Mouse (Mus musculus) CH12.LX (cell line): ENCODE measurements around the gene Plcd1. TPM values are rescaled to one million over a fixed set of nuclear protein-coding genes. Genes with fewer than 3 reads are reported as not detected.

Source experiments
- DNase-seq: peaks from one replicate; pipeline ENCODE4 v3.0.0-alpha.2; 2013; ENCODE audit errors: extremely low read depth
- H3K27ac ChIP-seq: 2 replicates; pipeline ENCODE4 v1.5.1; 2012; ENCODE audit warnings: low read depth, mild to moderate bottlenecking, control low read depth, moderate library complexity; ENCODE audit not compliant: insufficient read depth
- H3K27me3 ChIP-seq: replicated peaks from 2 replicates; pipeline ENCODE3; 2012; ENCODE audit warnings: inconsistent platforms
- H3K36me3 ChIP-seq, 2 experiments: replicated peaks in 1 of 2; 2 replicates each; pipeline versions ENCODE3 to v1.6.1; 2012; ENCODE audit warnings: inconsistent platforms in 1 of 2, low read length in 1 of 2, mild to moderate bottlenecking in 1 of 2, mixed read lengths in 1 of 2, moderate library complexity in 1 of 2; ENCODE audit not compliant: control insufficient read depth in 1 of 2, insufficient read depth in 1 of 2
- H3K4me1 ChIP-seq, 2 experiments: 2 replicates each; pipeline ENCODE4 v1.6.1; 2012; ENCODE audit warnings: inconsistent platforms in 1 of 2, moderate library complexity in 1 of 2; ENCODE audit not compliant: insufficient read depth in 2 of 2, control insufficient read depth in 1 of 2
- H3K4me2 ChIP-seq: 2 replicates; pipeline ENCODE4 v1.6.1; 2012; ENCODE audit warnings: low read depth, mild to moderate bottlenecking, control low read depth; ENCODE audit not compliant: poor library complexity, insufficient read depth, severe bottlenecking
- H3K4me3 ChIP-seq, 3 experiments: fragments of 150-350 bp in 1 of 3; sonication (generic) in 1 of 3; replicated peaks in 1 of 3; 2 replicates each; pipeline versions ENCODE3 to v1.5.1; 2011 to 2012; ENCODE audit warnings: low read depth in 2 of 3, low read length in 2 of 3, mild to moderate bottlenecking in 2 of 3, moderate library complexity in 2 of 3, control low read depth in 1 of 3, improper control_type of control experiment in 1 of 3, inconsistent platforms in 1 of 3, mixed read lengths in 1 of 3; ENCODE audit not compliant: poor library complexity in 1 of 3
- H3K79me2 ChIP-seq: replicated peaks from 2 replicates; pipeline ENCODE4 v1.6.1; 2012; ENCODE audit warnings: mild to moderate bottlenecking, moderate library complexity; ENCODE audit not compliant: control insufficient read depth, poor library complexity, insufficient read depth, severe bottlenecking; ENCODE audit errors: extremely low read depth
- H3K9ac ChIP-seq: 2 replicates; pipeline ENCODE4 v1.6.1; 2012; ENCODE audit warnings: low read depth, mild to moderate bottlenecking, control low read depth, moderate library complexity; ENCODE audit not compliant: insufficient read depth
- H3K9me3 ChIP-seq: replicated peaks from 2 replicates; pipeline ENCODE3; 2012; ENCODE audit warnings: low read length, inconsistent platforms, mixed read lengths
- CHD2 ChIP-seq: IDR thresholded peaks from 2 replicates; pipeline ENCODE4 v1.6.1; 2011; ENCODE audit warnings: low read length, improper control_type of control experiment
- ETS1 ChIP-seq: conservative IDR thresholded peaks from 2 replicates; pipeline ENCODE4 v1.6.1; 2012; ENCODE audit warnings: low read depth, mild to moderate bottlenecking, inconsistent platforms, low read length, improper control_type of control experiment, moderate library complexity
- HCFC1 ChIP-seq: IDR thresholded peaks from 2 replicates; pipeline ENCODE4 v1.6.1; 2012; ENCODE audit warnings: low read depth, mild to moderate bottlenecking, inconsistent platforms, low read length, improper control_type of control experiment
- IRF4 ChIP-seq: IDR thresholded peaks from 2 replicates; pipeline ENCODE4 v1.6.1; 2014; ENCODE audit warnings: low read depth, mild to moderate bottlenecking, inconsistent platforms, low read length, improper control_type of control experiment
- JUN ChIP-seq: IDR thresholded peaks from 2 replicates; pipeline ENCODE4 v1.6.1; 2011; ENCODE audit warnings: low read depth, mild to moderate bottlenecking, low read length, improper control_type of control experiment, moderate library complexity; ENCODE audit not compliant: insufficient read depth
- JUND ChIP-seq: conservative IDR thresholded peaks from 2 replicates; pipeline ENCODE4 v1.6.1; 2011; ENCODE audit warnings: low read depth, low read length, improper control_type of control experiment
- MAFK ChIP-seq: IDR thresholded peaks from 2 replicates; pipeline ENCODE4 v1.6.1; 2011; ENCODE audit warnings: low read length, improper control_type of control experiment; ENCODE audit not compliant: insufficient replicate concordance
- MAX ChIP-seq: IDR thresholded peaks from 2 replicates; pipeline ENCODE4 v1.6.1; 2011; ENCODE audit warnings: low read length, improper control_type of control experiment
- MEF2A ChIP-seq: IDR thresholded peaks from 2 replicates; pipeline ENCODE4 v1.6.1; 2014; ENCODE audit warnings: low read depth, mild to moderate bottlenecking, inconsistent platforms, low read length, improper control_type of control experiment, borderline replicate concordance
- MXI1 ChIP-seq: IDR thresholded peaks from 2 replicates; pipeline ENCODE4 v1.6.1; 2011; ENCODE audit warnings: mild to moderate bottlenecking, low read depth, low read length, improper control_type of control experiment
- MYC ChIP-seq: IDR thresholded peaks from 2 replicates; pipeline ENCODE4 v1.6.1; 2011; ENCODE audit warnings: low read depth, mild to moderate bottlenecking, improper control_type of control experiment, low read length
- NELFE ChIP-seq: IDR thresholded peaks from 2 replicates; pipeline ENCODE4 v1.6.1; 2011; ENCODE audit warnings: low read depth, low read length, improper control_type of control experiment
- PAX5 ChIP-seq: IDR thresholded peaks from 2 replicates; pipeline ENCODE4 v1.6.1; 2012; ENCODE audit warnings: low read length, inconsistent platforms, mixed read lengths
- POLR2AphosphoS2 ChIP-seq: IDR thresholded peaks from 2 replicates; pipeline ENCODE4 v1.6.1; 2011; ENCODE audit warnings: low read depth, low read length, improper control_type of control experiment
- RAD21 ChIP-seq: IDR thresholded peaks from 2 replicates; pipeline ENCODE4 v1.6.1; 2011; ENCODE audit warnings: low read depth, mild to moderate bottlenecking, low read length, improper control_type of control experiment, moderate library complexity
- SIN3A ChIP-seq: IDR thresholded peaks from 2 replicates; pipeline ENCODE4 v1.6.1; 2012; ENCODE audit warnings: low read length, improper control_type of control experiment, inconsistent platforms
- UBTF ChIP-seq: IDR thresholded peaks from 2 replicates; pipeline ENCODE4 v1.6.1; 2012; ENCODE audit warnings: low read depth, mild to moderate bottlenecking, inconsistent platforms, low read length, improper control_type of control experiment, moderate library complexity
- USF2 ChIP-seq: conservative IDR thresholded peaks from 2 replicates; pipeline ENCODE4 v1.6.1; 2011; ENCODE audit warnings: low read depth, low read length, improper control_type of control experiment
- ZC3H11A ChIP-seq: IDR thresholded peaks from 2 replicates; pipeline ENCODE4 v1.6.1; 2012; ENCODE audit warnings: low read depth, mild to moderate bottlenecking, inconsistent platforms, low read length, improper control_type of control experiment
- ZKSCAN1 ChIP-seq: IDR thresholded peaks from 2 replicates; pipeline ENCODE4 v1.6.1; 2012; ENCODE audit warnings: low read depth, inconsistent platforms, low read length, improper control_type of control experiment, borderline replicate concordance
- ZNF384 ChIP-seq: IDR thresholded peaks from 2 replicates; pipeline ENCODE4 v1.6.1; 2012; ENCODE audit warnings: low read depth, low read length, improper control_type of control experiment, inconsistent platforms
- dilution Hi-C: fragments of 300-500 bp; cut with MboI; formaldehyde crosslinking; loops from 2 replicates; pipeline ENCODE4 v1.14.3; 2020; ENCODE audit warnings: low sequenced_read_pairs; ENCODE audit not compliant: extremely low pct_unique_long_range_greater_than_20kb, extremely low pct_ligation_motif_present
- in situ Hi-C: fragments of 300-500 bp; cut with MboI; formaldehyde crosslinking; loops from 3 replicates; pipeline ENCODE4 v1.14.3; 2019; ENCODE audit warnings: low sequenced_read_pairs, low pct_ligation_motif_present, low pct_unique_long_range_greater_than_20kb, mixed read lengths
- polyA plus RNA-seq: library from polyadenylated mRNA; unstranded; fragments of >175 nt; gene quantifications from 2 replicates; pipeline ENCODE4 v1.2.1, GENCODE M21; 2012; ENCODE audit warnings: low read depth; ENCODE audit not compliant: insufficient read length
- total RNA-seq, 2 experiments: library from RNA; depleted of rRNA; stranded (reverse); fragments of 300-350 nt in 1 of 2; fragments of >200 nt in 1 of 2; gene quantifications; 2 replicates each; pipeline ENCODE4 v1.2.3; 2012 to 2014

Plcd1 gene
- total and polyA plus RNA-seq, 3 experiments: 0.38 to 0.43 TPM; not detected in 1

DNA sequence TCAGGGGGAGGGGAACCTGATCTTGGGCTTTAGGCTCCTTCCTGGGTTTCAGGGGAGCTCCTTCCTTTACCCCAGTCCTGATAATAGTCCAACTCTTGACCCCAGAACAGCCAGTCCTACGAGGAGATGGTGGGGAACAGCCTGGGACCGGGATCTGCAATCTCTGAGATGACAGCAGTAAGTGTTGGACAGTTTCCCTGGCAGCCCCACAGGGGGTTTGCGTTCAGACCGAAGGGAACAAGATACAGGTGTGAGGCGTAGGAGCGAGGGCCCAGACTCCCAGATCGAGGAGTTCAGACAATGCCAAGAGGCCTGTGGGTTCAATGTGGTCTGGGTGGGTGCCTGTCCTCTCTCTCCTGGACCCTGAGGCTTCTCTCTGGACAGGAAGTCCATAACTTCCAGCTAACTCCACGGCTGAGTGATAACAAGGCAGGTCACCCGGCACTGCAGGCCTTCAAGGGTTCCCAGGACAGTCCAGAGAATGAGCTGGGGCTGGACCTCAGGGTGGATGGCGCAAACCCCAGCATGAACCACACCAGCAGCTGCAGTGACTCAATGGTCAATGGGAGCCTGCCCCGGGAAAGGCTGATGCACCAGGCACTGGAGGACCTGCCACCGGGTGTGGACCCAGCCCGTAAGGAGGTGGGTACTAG lies 23.0 kb downstream of the Plcd1 start:
- Histone ChIP-seq H3K27ac (no peak overlapping the region), H3K27me3 (peaks cover 1% of the 10 kb centered on the region)
- in situ Hi-C loops: loop anchor here (25.0 kb wide), 1 partner anchor 483 kb away; no protein-coding TSS in a partner anchor

DNA sequence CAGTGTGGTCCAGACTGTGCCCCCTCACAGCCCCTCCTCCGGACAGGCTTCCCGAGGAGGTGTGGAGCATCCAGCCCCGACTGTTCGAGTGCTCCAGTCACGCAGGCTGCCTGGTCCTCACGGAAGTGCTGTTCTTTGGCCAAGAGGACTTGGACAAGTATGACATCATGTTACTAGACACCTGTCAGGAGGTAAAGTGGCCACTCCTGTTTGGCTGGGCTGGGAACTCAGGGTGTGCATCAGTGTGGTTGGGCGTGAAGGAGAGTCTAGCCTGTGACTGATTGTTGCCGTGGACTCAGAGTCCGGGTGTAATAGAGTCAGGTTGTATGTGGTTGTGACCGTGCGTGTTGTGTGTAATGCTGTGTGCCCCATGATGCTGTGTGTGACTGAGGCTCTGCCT lies 25.0 kb downstream of the Plcd1 start:
- no peaks in the 10 kb centered on the region for H3K79me2 ChIP-seq

More for the DNA sequence above, 23.0 kb downstream of the Plcd1 start:
- dilution Hi-C loops: no loop called here
- H3K9me3 ChIP-seq: no peaks in the 10 kb centered on the region
- H3K9ac ChIP-seq: no peak overlapping the region
- no peaks in the 10 kb centered on the region for H3K79me2 ChIP-seq
- H3K4me3 ChIP-seq: no peak overlapping the region
- TF ChIP-seq NELFE: no peak
- TF ChIP-seq UBTF: no peak
- no peak for TF ChIP-seq USF2
- no peak for TF ChIP-seq SIN3A
- TF ChIP-seq HCFC1: no peak
- TF ChIP-seq IRF4: no peak
- no peak for TF ChIP-seq ZNF384
- no peak for TF ChIP-seq MAX
- no peak for DNase-seq
- H3K4me2 ChIP-seq: no peak overlapping the region
- H3K4me1 ChIP-seq: peaks cover 0 to 1% of the 10 kb centered on the region in 2 experiments; a peak in 2 of 4 replicates
- H3K36me3 ChIP-seq: peaks cover 17 to 79% of the 10 kb centered on the region in 2 experiments

More for the DNA sequence above, 25.0 kb downstream of the Plcd1 start:
- no peak overlapping the region for H3K27ac ChIP-seq
- peaks cover 0 to 11% of the 10 kb centered on the region in 2 experiments; a peak in 3 of 4 replicates for H3K4me1 ChIP-seq
- H3K9ac ChIP-seq: no peak overlapping the region
- in situ Hi-C loops: loop anchor here (10.0 to 25.0 kb wide), 2 partner anchors 153 to 481 kb away; no protein-coding TSS in a partner anchor
- H3K27me3 ChIP-seq: peaks cover 1% of the 10 kb centered on the region
- dilution Hi-C loops: no loop called here
- no peak for DNase-seq
- no peak overlapping the region for H3K4me3 ChIP-seq
- H3K9me3 ChIP-seq: no peaks in the 10 kb centered on the region
- peaks cover 19 to 76% of the 10 kb centered on the region in 2 experiments for H3K36me3 ChIP-seq
- H3K4me2 ChIP-seq: no peak overlapping the region
- TF ChIP-seq HCFC1: no peak
- TF ChIP-seq ZKSCAN1: no peak
- no peak for TF ChIP-seq JUN
- no peak for TF ChIP-seq CHD2
- no peak for TF ChIP-seq ETS1
- no peak for TF ChIP-seq RAD21
- no peak for TF ChIP-seq MXI1
- no peak for TF ChIP-seq MYC
- TF ChIP-seq POLR2AphosphoS2: no peak
- no peak for TF ChIP-seq ZC3H11A
- TF ChIP-seq PAX5: no peak
- TF ChIP-seq NELFE: no peak
- no peak for TF ChIP-seq MEF2A
- no peak for TF ChIP-seq MAFK
- no peak for TF ChIP-seq JUND
- TF ChIP-seq USF2: no peak
